Mouse (Mus musculus): ENCODE results near the gene Vax1. TPM values are rescaled to one million over a fixed set of nuclear protein-coding genes. Genes with fewer than 3 reads are reported as not detected.

Gene Vax1
- total and polyA plus RNA-seq, 3 experiments = not detected

DNA sequence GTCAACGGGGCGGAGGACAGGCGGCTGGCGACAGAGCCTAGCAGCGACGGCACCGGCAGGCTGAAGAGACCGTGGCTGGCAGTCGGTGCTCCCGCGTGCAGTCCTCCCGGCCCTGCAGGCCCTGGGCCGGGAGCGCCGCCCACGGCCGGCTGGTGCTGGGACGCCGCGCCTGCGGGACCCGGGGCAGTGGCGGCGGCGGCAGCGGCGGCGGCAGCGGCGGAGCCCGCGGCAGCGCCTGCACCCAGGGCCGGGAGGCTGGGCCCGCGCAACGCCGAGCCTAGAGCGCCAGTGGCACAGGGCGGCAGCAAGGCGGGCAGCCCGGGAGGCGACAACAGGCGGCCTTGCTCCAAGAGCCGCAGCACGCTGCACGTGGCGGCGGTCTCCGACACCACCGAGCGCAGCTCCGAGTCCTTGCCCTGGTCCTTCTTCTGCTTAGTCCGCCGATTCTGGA lies 3.5 kb downstream of the Vax1 start:
- peak in 1 of 2 experiments; percentile 7 for DNase-seq
- under 1% methylated on average over 55 of the region's 55 CpGs for WGBS

DNA sequence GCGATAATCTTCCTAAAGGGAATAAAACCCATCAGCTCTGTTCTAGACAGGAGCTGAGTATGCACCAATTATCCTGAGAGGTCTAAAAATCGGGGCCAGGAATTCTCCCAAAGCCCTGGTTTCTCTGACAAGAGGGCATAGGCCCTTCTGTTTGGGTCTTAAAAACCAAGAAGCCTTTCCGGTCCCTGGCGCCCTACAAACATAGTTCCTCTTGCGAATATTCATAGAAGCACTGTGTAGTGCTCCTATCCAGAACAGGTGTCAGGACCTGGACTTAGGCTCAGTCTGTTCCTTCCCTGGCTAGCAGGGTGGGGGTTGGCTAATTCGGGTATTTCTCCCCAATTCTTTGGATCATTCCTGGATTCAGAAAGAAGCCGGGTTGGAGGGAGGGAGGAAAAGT lies 4.3 kb downstream of the Vax1 start:
- no peaks in the 10 kb centered on the region for H3K79me2 ChIP-seq (replicated peaks; ENCODE audit: control insufficient read depth, insufficient read depth, low read length)
- H3K4me3 ChIP-seq = no peak overlapping the region
- no peak overlapping the region for H3K9ac ChIP-seq (ENCODE audit: low read depth, low read length)
- TF ChIP-seq CTCF (IDR thresholded peaks at IDR 0.05) (no peak), EP300 (IDR thresholded peaks at IDR 0.05; ENCODE audit: insufficient read depth, low read depth, low read length) (no peak)
- H3K4me1 ChIP-seq (ENCODE audit: control insufficient read depth, insufficient read depth, low read length) = 0 out of 2 replicates have a peak, but pooled peaks cover 1% of the 10 kb centered on the region
- intact Hi-C loops (cut with DNase I) = no loop called here
- 19% methylated on average over 7 of the region's 7 CpGs for WGBS
- H3K27me3 ChIP-seq (ENCODE audit: control insufficient read depth, insufficient read depth, low read length) = peaks cover 36% of the 10 kb centered on the region
- no peak overlapping the region for H3K27ac ChIP-seq
- H3K36me3 ChIP-seq (ENCODE audit: control insufficient read depth, insufficient read depth, low read length) = no peaks in the 10 kb centered on the region
- DNase-seq = no peak

More for the DNA sequence above, 3.5 kb downstream of the Vax1 start:
- 0 out of 2 replicates have a peak, but pooled peaks cover 1% of the 10 kb centered on the region for H3K4me1 ChIP-seq (ENCODE audit: control insufficient read depth, insufficient read depth, low read length)
- no peak overlapping the region for H3K4me3 ChIP-seq
- no peak overlapping the region for H3K27ac ChIP-seq
- H3K9ac ChIP-seq (ENCODE audit: low read depth, low read length) = no peak overlapping the region
- no peaks in the 10 kb centered on the region for H3K79me2 ChIP-seq (replicated peaks; ENCODE audit: control insufficient read depth, insufficient read depth, low read length)
- intact Hi-C loops (cut with DNase I) = no loop called here
- H3K27me3 ChIP-seq (ENCODE audit: control insufficient read depth, insufficient read depth, low read length) = peaks cover 37% of the 10 kb centered on the region
- no peaks in the 10 kb centered on the region for H3K36me3 ChIP-seq (ENCODE audit: control insufficient read depth, insufficient read depth, low read length)
- TF ChIP-seq CTCF (IDR thresholded peaks at IDR 0.05) (no peak), EP300 (IDR thresholded peaks at IDR 0.05; ENCODE audit: insufficient read depth, low read depth, low read length) (no peak), POLR2A (IDR thresholded peaks at IDR 0.05; ENCODE audit: insufficient read depth, low read depth, low read length) (no peak)

DNA sequence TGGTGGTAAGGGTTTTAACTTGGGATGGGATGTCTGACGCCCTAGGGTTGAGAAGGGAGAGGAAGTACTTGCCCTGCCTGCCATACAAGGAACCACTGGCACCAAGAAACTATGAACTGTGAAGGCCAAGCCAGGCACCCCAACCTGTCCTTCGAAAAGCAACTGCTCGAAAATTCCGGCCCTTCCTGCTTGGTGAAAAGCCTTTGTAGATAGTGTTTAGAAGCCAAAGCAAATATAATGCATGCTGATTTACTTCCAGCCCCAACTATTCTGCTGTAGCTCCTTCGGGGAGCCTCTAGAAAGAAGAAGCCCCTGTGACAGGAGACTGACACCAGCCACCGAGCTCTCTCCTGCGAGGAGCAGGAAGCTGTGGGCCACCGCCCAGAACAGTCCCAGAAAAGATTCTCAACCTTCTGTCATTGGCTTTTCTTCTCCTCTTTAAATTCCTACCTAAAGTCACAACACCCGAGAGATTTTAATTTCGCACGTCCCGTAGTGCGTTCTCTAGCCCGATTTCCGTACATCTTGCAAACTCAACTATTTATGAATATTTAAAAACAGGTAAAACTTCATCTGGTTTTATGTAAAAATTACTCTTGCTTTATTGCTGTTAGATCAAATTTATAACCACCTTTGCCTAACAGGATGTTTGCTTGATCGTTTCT lies 4.8 kb downstream of the Vax1 start:
- Histone ChIP-seq H3K36me3 (ENCODE audit: control insufficient read depth, insufficient read depth, low read length) (no peaks in the 10 kb centered on the region), H3K27ac (no peak overlapping the region), H3K9ac (ENCODE audit: low read depth, low read length) (no peak overlapping the region), H3K4me3 (no peak overlapping the region), H3K4me1 (ENCODE audit: control insufficient read depth, insufficient read depth, low read length) (no peaks in the 10 kb centered on the region), H3K27me3 (ENCODE audit: control insufficient read depth, insufficient read depth, low read length) (peaks cover 31% of the 10 kb centered on the region), H3K79me2 (replicated peaks; ENCODE audit: control insufficient read depth, insufficient read depth, low read length) (no peaks in the 10 kb centered on the region)
- WGBS = 27% methylated on average over 16 of the region's 16 CpGs
- intact Hi-C loops (cut with DNase I) = no loop called here
- DNase-seq = no peak
- TF ChIP-seq CTCF (IDR thresholded peaks at IDR 0.05) = no peak
- TF ChIP-seq EP300 (IDR thresholded peaks at IDR 0.05; ENCODE audit: insufficient read depth, low read depth, low read length) = no peak
- TF ChIP-seq POLR2A (IDR thresholded peaks at IDR 0.05; ENCODE audit: insufficient read depth, low read depth, low read length) = no peak

DNA sequence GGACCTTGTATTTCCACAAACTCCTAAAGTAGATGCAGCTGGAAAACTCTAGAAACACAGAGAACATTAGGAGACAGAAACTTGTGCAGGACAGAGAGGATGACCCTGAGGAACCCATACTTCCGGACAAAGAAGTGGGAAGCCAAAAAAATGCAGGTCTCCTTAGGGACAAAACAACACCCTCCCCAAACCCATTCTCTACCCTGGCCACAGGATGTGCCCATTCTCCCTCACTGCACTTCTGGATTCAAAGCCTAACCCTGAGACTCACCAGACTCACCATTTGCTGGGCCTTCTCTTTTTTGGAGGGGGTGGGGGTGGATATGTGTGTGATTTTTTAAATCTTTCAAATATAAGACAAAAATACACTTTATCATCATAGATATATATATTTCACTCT lies 5.7 kb downstream of the Vax1 start:
- TF ChIP-seq POLR2A (IDR thresholded peaks at IDR 0.05; ENCODE audit: insufficient read depth, low read depth, low read length) (no peak), EP300 (IDR thresholded peaks at IDR 0.05; ENCODE audit: insufficient read depth, low read depth, low read length) (no peak), CTCF (IDR thresholded peaks at IDR 0.05) (no peak)
- H3K79me2 ChIP-seq (replicated peaks; ENCODE audit: control insufficient read depth, insufficient read depth, low read length) = no peaks in the 10 kb centered on the region
- H3K36me3 ChIP-seq (ENCODE audit: control insufficient read depth, insufficient read depth, low read length) = no peaks in the 10 kb centered on the region
- no peak for DNase-seq
- WGBS = 24% methylated on average over 1 of the region's 1 CpGs
- peaks cover 22% of the 10 kb centered on the region for H3K27me3 ChIP-seq (ENCODE audit: control insufficient read depth, insufficient read depth, low read length)
- H3K4me3 ChIP-seq = no peak overlapping the region
- intact Hi-C loops (cut with DNase I) = no loop called here
- H3K27ac ChIP-seq = no peak overlapping the region
- no peak overlapping the region for H3K9ac ChIP-seq (ENCODE audit: low read depth, low read length)
- H3K4me1 ChIP-seq (ENCODE audit: control insufficient read depth, insufficient read depth, low read length) = no peaks in the 10 kb centered on the region

DNA sequence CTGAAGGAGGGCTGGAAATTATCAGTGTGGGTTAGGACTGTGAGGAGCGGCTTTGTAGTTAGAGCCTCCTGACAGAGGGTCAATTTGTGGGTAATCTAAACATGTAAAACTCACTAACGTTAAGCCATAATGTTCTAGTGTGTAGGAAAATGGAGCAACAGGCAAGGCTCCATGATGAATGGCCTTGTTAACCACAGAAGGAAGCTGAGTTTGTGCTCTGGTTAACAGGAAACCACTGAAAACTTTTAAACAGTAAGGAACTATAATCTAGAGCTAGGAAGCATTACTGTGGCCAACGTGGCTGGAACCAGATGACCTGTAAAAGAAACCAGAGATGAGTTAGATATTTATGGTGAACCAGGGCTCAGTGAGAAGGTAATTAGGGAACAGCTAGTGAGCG lies 13.2 kb downstream of the Vax1 start:
- H3K27me3 ChIP-seq (ENCODE audit: control insufficient read depth, insufficient read depth, low read length) = no peaks in the 10 kb centered on the region
- no peaks in the 10 kb centered on the region for H3K36me3 ChIP-seq (ENCODE audit: control insufficient read depth, insufficient read depth, low read length)
- H3K4me1 ChIP-seq (ENCODE audit: control insufficient read depth, insufficient read depth, low read length) = no peaks in the 10 kb centered on the region
- H3K9ac ChIP-seq (ENCODE audit: low read depth, low read length) = no peak overlapping the region
- no peak overlapping the region for H3K4me3 ChIP-seq
- TF ChIP-seq POLR2A (IDR thresholded peaks at IDR 0.05; ENCODE audit: insufficient read depth, low read depth, low read length) = no peak
- no peak for TF ChIP-seq EP300 (IDR thresholded peaks at IDR 0.05; ENCODE audit: insufficient read depth, low read depth, low read length)
- no peak for TF ChIP-seq CTCF (IDR thresholded peaks at IDR 0.05)
- intact Hi-C loops (cut with DNase I) = no loop called here
- no peaks in the 10 kb centered on the region for H3K79me2 ChIP-seq (replicated peaks; ENCODE audit: control insufficient read depth, insufficient read depth, low read length)
- 51% methylated on average over 4 of the region's 4 CpGs for WGBS
- no peak overlapping the region for H3K27ac ChIP-seq
- no peak for DNase-seq

DNA sequence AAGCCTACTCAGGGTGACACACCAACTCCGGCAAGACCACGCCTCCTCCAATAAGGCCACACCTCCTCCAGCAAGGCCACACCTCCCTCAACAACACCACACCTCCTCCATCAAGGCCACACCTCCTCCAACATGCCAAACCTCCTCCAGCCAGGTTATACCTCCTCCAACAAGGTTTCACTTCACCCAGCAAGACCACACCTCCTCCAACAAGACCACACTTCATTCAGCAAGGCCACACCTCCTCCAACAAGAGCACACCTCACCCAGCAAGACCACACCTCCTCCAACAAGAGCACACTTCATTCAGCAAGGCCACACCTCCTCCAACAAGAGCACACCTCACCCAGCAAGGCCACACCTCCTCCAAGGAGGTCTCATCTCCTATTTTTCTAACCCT lies 15.7 kb downstream of the Vax1 start:
- TF ChIP-seq EP300 (IDR thresholded peaks at IDR 0.05; ENCODE audit: insufficient read depth, low read depth, low read length) = no peak
- TF ChIP-seq CTCF (IDR thresholded peaks at IDR 0.05) = no peak
- no peak for TF ChIP-seq POLR2A (IDR thresholded peaks at IDR 0.05; ENCODE audit: insufficient read depth, low read depth, low read length)
- no peaks in the 10 kb centered on the region for H3K36me3 ChIP-seq (ENCODE audit: control insufficient read depth, insufficient read depth, low read length)
- WGBS = 74% methylated on average over 2 of the region's 2 CpGs
- intact Hi-C loops (cut with DNase I) = no loop called here
- H3K9ac ChIP-seq (ENCODE audit: low read depth, low read length) = no peak overlapping the region
- no peak overlapping the region for H3K4me3 ChIP-seq
- no peaks in the 10 kb centered on the region for H3K79me2 ChIP-seq (replicated peaks; ENCODE audit: control insufficient read depth, insufficient read depth, low read length)
- no peaks in the 10 kb centered on the region for H3K4me1 ChIP-seq (ENCODE audit: control insufficient read depth, insufficient read depth, low read length)
- DNase-seq = no peak
- no peak overlapping the region for H3K27ac ChIP-seq
- H3K27me3 ChIP-seq (ENCODE audit: control insufficient read depth, insufficient read depth, low read length) = no peaks in the 10 kb centered on the region
